Mouse (Mus musculus) layer of hippocampus, postnatal 14 days (tissue): ENCODE results near the gene Hepacam. TPM values are rescaled to one million over a fixed set of nuclear protein-coding genes. Genes with fewer than 3 reads are reported as not detected.

Source experiments
- DNase-seq, 2 experiments: peaks; one replicate each; pipeline ENCODE4 v3.0.0; 2021 to 2022; ENCODE audit warnings: low spot score in 2 of 2, mixed read lengths in 1 of 2
- long read RNA-seq, 2 experiments: library from polyadenylated mRNA; stranded (forward); transcript quantifications; one replicate each; pipeline ENCODE4 v2.0.0; 2021
- total RNA-seq, 2 experiments: library from RNA; stranded (reverse); gene quantifications; 2 replicates each; pipeline ENCODE4 v1.2.3; 2021

Gene Hepacam
- total RNA-seq, result 10 to 100 TPM; 77.2 to 81.9 TPM
- long read RNA-seq, experiment 1, transcript Hepacam-201 (7 exons, 3,347 nt), result major isoform, 31 of 62 reads
- long read RNA-seq, experiment 1, partial matches to known transcripts, result 10 of 62 reads
- long read RNA-seq, experiment 1, other reads (novel, unspliced or antisense), result 21 of 62 reads
- long read RNA-seq, experiment 2, transcript Hepacam-201 (7 exons, 3,347 nt), result major isoform, 55 of 91 reads
- long read RNA-seq, experiment 2, partial matches to known transcripts, result 6 of 91 reads
- long read RNA-seq, experiment 2, other reads (novel, unspliced or antisense), result 30 of 91 reads

- peak; percentile 52 to 74 for DNase-seq
Observed at GRCm38 (mm10) chr9:37367301-37368080, at the start of gene Hepacam. Hepacam (plus strand) TSS chr9:37367351.

GRCm38 (mm10) chr9:37329456-37329855, 37.7 kb upstream of the Hepacam start:
- peak in 1 of 2 experiments; percentile 22 for DNase-seq

GRCm38 (mm10) chr9:37345406-37345805, 21.7 kb upstream of the Hepacam start:
- no peak for DNase-seq

GRCm38 (mm10) chr9:37347184-37347987, 19.8 kb upstream of the Hepacam start:
- DNase-seq, result no peak

GRCm38 (mm10) chr9:37347988-37348642, 19.0 kb upstream of the Hepacam start, which contains the start of gene Ccdc15:
Ccdc15 (minus strand) TSS chr9:37348432.
- DNase-seq, result peak; percentile 96 to 98

- no peak for DNase-seq
Observed at GRCm38 (mm10) chr9:37349050-37349449, 18.1 kb upstream of the Hepacam start.

GRCm38 (mm10) chr9:37351266-37351665, 15.9 kb upstream of the Hepacam start:
- no peak for DNase-seq

GRCm38 (mm10) chr9:37354485-37354884, 12.7 kb upstream of the Hepacam start:
- no peak for DNase-seq

GRCm38 (mm10) chr9:37358713-37359330, 8.3 kb upstream of the Hepacam start:
- DNase-seq, result peak; percentile 52 to 87

- peak; percentile 52 to 86 for DNase-seq
Observed at GRCm38 (mm10) chr9:37359331-37360220, 7.6 kb upstream of the Hepacam start.

GRCm38 (mm10) chr9:37362084-37362483, 5.1 kb upstream of the Hepacam start:
- no peak for DNase-seq

GRCm38 (mm10) chr9:37362881-37363280, 4.3 kb upstream of the Hepacam start:
- no peak for DNase-seq

GRCm38 (mm10) chr9:37363551-37363950, 3.6 kb upstream of the Hepacam start:
- DNase-seq, result no peak

- no peak for DNase-seq
Observed at GRCm38 (mm10) chr9:37364392-37364791, 2.8 kb upstream of the Hepacam start.

- no peak for DNase-seq
Observed at GRCm38 (mm10) chr9:37365706-37366105, 1.4 kb upstream of the Hepacam start.

GRCm38 (mm10) chr9:37368081-37368830, 1.1 kb downstream of the Hepacam start:
- DNase-seq, result no peak

- DNase-seq, result no peak
Observed at GRCm38 (mm10) chr9:37368860-37369259, 1.7 kb downstream of the Hepacam start.

- DNase-seq, result no peak
Observed at GRCm38 (mm10) chr9:37371232-37371801, 4.2 kb downstream of the Hepacam start.
